Mouse (Mus musculus): Measurements from ENCODE around the gene Got1. TPM values are rescaled to one million over a fixed set of nuclear protein-coding genes. Genes with fewer than 3 reads are reported as not detected.
"Not testable (repeated sequence)": the region's sequence is repeated elsewhere in the genome, so short reads cannot be mapped to it uniquely, and the experiment has no call there.

Gene Got1
- polyA plus RNA-seq, 1 experiment from 2014 or later: 75.4 TPM

- no peak overlapping the region for H3K9ac ChIP-seq
- ATAC-seq (ENCODE audit: low FRiP score): no peak
- H3K27ac ChIP-seq: no peak overlapping the region
- 85% methylated on average over 10 of the region's 10 CpGs for WGBS
- H3K4me3 ChIP-seq: no peak overlapping the region
- peaks cover 39% of the 10 kb centered on the region for H3K4me1 ChIP-seq (replicated peaks)
- H3K9me3 ChIP-seq: no peaks in the 10 kb centered on the region
- H3K27me3 ChIP-seq: no peaks in the 10 kb centered on the region
- peaks cover 12% of the 10 kb centered on the region for H3K36me3 ChIP-seq
- H3K4me2 ChIP-seq: no peak overlapping the region
These were observed 5.2 kb downstream of the Got1 start for GRCm38 (mm10) chr19:43519226-43519625.

DNA sequence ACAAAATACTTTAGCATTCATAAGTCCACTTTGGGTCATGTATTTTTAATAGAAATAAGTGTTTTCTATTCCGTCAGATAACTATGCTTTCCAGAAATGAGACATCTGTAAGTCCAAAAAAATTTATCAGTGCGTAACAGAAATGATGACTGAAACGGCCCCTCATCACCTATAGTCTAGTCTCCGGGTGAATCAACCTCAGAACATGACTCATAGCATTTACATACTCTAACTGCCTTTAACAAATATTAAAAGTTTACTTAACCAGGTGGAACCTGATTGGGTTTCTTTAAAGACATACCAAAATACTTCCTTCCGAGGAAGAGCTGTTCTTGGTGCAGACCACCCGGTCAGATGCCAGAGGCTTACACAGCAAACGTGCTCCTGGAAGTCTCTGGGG lies 6.1 kb downstream of the Got1 start:
- H3K36me3 ChIP-seq: peaks cover 17% of the 10 kb centered on the region
- no peak for ATAC-seq (ENCODE audit: low FRiP score)
- peaks cover 30% of the 10 kb centered on the region for H3K4me1 ChIP-seq (replicated peaks)
- no peak overlapping the region for H3K27ac ChIP-seq
- H3K4me3 ChIP-seq: no peak overlapping the region
- no peak overlapping the region for H3K4me2 ChIP-seq
- 89% methylated on average over 7 of the region's 7 CpGs for WGBS
- H3K27me3 ChIP-seq: no peaks in the 10 kb centered on the region
- H3K9ac ChIP-seq: no peak overlapping the region
- no peaks in the 10 kb centered on the region for H3K9me3 ChIP-seq

DNA sequence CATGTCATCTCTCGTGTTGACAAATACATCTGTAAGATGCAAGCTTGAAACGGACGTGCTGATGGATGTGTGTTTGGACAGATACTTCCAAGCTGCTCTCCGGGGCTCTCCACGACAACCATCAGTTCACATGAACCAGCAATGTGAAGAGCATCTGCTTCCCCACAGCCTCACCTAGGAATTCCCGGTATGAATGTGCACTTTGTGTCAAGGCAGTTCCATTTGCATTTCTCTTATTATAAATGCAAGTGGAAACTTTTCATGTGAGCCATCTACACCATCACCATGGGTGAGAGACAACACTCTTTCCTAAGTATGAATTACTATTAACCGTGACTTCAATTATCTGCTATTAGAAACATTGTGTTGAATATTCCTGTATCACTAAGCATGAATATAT lies 6.6 kb downstream of the Got1 start:
- Histone ChIP-seq H3K27ac (no peak overlapping the region), H3K9me3 (no peaks in the 10 kb centered on the region), H3K4me1 (replicated peaks) (peaks cover 25% of the 10 kb centered on the region), H3K9ac (no peak overlapping the region), H3K27me3 (no peaks in the 10 kb centered on the region), H3K4me2 (no peak overlapping the region), H3K4me3 (no peak overlapping the region), H3K36me3 (peaks cover 18% of the 10 kb centered on the region)
- 65% methylated on average over 7 of the region's 7 CpGs for WGBS
- ATAC-seq (ENCODE audit: low FRiP score): no peak

DNA sequence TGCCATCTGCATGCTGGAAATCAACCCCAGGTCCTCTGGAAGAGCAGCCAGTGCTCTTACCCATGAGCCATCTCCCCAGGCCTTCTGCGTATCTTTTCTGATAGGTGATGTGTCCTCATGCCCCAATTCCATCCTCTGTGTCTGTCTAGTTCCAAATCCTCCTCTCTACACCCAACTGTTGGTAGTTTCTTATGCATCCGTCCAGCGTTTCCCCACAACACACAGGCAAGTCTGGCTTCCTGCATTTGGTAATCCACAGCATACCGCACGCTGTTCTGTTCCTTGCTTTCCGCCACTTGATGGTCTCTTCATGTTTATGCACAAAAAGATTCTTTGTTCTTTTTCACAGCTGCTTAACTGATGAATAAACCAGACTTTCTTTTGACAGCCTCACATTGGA lies 7.1 kb downstream of the Got1 start:
- WGBS: 66% methylated on average over 6 of the region's 6 CpGs
- H3K9me3 ChIP-seq: no peaks in the 10 kb centered on the region
- no peak overlapping the region for H3K4me3 ChIP-seq
- no peak overlapping the region for H3K4me2 ChIP-seq
- peaks cover 20% of the 10 kb centered on the region for H3K4me1 ChIP-seq (replicated peaks)
- no peaks in the 10 kb centered on the region for H3K27me3 ChIP-seq
- peaks cover 23% of the 10 kb centered on the region for H3K36me3 ChIP-seq
- H3K27ac ChIP-seq: no peak overlapping the region
- no peak for ATAC-seq (ENCODE audit: low FRiP score)
- no peak overlapping the region for H3K9ac ChIP-seq

DNA sequence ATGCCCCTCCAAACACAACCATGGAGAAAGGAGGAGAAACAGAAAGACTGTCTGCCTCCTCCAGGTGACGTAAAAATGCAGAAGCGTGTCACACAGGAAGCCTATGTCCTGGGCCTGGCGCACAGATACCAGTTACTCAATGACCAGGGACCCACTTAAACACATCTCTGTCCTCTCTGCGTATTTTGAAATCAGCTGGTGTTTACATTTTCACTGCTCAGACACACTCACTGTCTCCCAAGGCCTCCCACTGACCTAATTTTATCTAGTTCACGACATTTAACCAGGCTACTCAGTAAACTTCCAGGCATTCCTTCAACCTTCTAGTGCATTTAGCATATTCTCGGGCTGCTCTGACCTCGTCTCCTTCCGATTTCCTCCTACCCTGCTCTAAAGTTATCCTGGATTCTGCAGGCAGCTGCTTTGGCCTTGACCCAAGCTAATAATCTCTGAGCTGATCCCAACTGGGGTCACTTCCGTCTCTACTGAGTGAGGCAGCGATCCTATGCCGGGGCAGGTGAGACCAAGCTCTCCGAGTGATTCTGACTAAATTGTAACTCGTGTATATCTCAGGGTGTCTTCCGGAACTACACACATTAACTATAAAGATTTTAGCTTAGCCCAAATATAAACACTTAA lies 7.9 kb downstream of the Got1 start:
- Histone ChIP-seq H3K36me3 (peaks cover 27% of the 10 kb centered on the region), H3K27me3 (no peaks in the 10 kb centered on the region), H3K4me2 (no peak overlapping the region), H3K4me3 (no peak overlapping the region), H3K9ac (no peak overlapping the region), H3K4me1 (replicated peaks) (peaks cover 12% of the 10 kb centered on the region), H3K9me3 (no peaks in the 10 kb centered on the region), H3K27ac (no peak overlapping the region)
- ATAC-seq (ENCODE audit: low FRiP score): no peak
- WGBS: 92% methylated on average over 14 of the region's 14 CpGs

DNA sequence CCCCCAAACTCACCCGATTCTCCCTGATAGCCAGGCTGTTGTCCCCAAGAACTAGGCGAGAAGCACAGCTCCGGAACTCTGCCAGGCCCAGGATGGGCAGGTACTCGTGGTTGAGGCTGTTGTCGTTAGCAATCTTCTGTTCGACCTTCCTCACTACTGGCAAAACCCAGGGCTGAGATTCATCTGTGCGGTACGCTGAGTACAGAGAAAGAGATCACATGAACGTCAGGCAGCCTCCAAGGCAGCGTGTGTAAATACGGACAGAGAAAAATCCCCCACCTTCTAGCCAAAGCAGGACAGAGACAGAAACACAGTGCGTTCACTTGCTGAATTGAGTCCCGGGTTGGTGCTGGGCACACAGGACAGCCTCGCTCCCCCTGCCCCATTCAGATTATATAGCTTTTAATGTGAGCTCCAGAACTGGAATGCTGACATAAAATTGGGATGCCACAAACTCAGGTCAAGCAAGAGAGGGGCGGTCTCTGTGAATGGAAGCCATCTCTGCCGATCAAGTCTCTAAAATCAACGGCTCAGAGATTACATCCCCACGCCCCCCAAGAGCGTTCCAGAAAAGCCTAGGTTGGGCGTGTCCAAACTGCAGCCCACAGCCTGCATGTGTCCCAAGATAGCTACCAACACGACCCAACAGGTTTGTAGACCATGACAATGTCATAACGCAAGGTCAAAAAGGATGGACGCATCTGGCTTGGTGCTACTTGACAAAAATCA lies 8.6 kb downstream of the Got1 start:
- no peak for ATAC-seq (ENCODE audit: low FRiP score)
- Histone ChIP-seq H3K9me3 (no peaks in the 10 kb centered on the region), H3K9ac (no peak overlapping the region), H3K4me2 (no peak overlapping the region), H3K36me3 (peaks cover 34% of the 10 kb centered on the region), H3K27ac (no peak overlapping the region), H3K27me3 (no peaks in the 10 kb centered on the region), H3K4me1 (replicated peaks) (peaks cover 5% of the 10 kb centered on the region), H3K4me3 (no peak overlapping the region)
- 97% methylated on average over 23 of the region's 23 CpGs for WGBS

GRCm38 (mm10) chr19:43513874-43514273 lies 10.5 kb downstream of the Got1 start:
- ATAC-seq (ENCODE audit: low FRiP score): no peak
- H3K4me2 ChIP-seq: no peak overlapping the region
- no peak overlapping the region for H3K4me3 ChIP-seq
- H3K4me1 ChIP-seq (replicated peaks): no peaks in the 10 kb centered on the region; the same call in 1 of the 2 replicates
- WGBS: 93% methylated on average over 8 of the region's 8 CpGs
- H3K9me3 ChIP-seq: no peaks in the 10 kb centered on the region
- peaks cover 51% of the 10 kb centered on the region for H3K36me3 ChIP-seq
- no peak overlapping the region for H3K9ac ChIP-seq
- no peak overlapping the region for H3K27ac ChIP-seq
- H3K27me3 ChIP-seq: no peaks in the 10 kb centered on the region

- Histone ChIP-seq H3K4me3 (no peak overlapping the region), H3K36me3 (peaks cover 65% of the 10 kb centered on the region), H3K27me3 (no peaks in the 10 kb centered on the region), H3K4me2 (no peak overlapping the region), H3K27ac (no peak overlapping the region), H3K9ac (no peak overlapping the region), H3K9me3 (no peaks in the 10 kb centered on the region), H3K4me1 (replicated peaks) (no peaks in the 10 kb centered on the region)
- ATAC-seq (ENCODE audit: low FRiP score): no peak
- WGBS: 88% methylated on average over 22 of the region's 22 CpGs
These were observed 12.5 kb downstream of the Got1 start for GRCm38 (mm10) chr19:43511621-43512620.

GRCm38 (mm10) chr19:43510436-43511220 lies 13.8 kb downstream of the Got1 start:
- ATAC-seq (ENCODE audit: low FRiP score): no peak
- H3K4me2 ChIP-seq: no peak overlapping the region
- H3K9ac ChIP-seq: no peak overlapping the region
- whole genome bisulfite sequencing: 93% methylated on average over 14 of the region's 14 CpGs
- no peaks in the 10 kb centered on the region for H3K9me3 ChIP-seq
- no peak overlapping the region for H3K27ac ChIP-seq
- no peak overlapping the region for H3K4me3 ChIP-seq
- no peaks in the 10 kb centered on the region for H3K4me1 ChIP-seq (replicated peaks)
- H3K27me3 ChIP-seq: no peaks in the 10 kb centered on the region
- peaks cover 73% of the 10 kb centered on the region for H3K36me3 ChIP-seq

GRCm38 (mm10) chr19:43505441-43505840 lies 19.0 kb downstream of the Got1 start:
- H3K36me3 ChIP-seq: peaks cover 80% of the 10 kb centered on the region
- ATAC-seq (ENCODE audit: low FRiP score): no peak
- H3K27me3 ChIP-seq: no peaks in the 10 kb centered on the region
- H3K4me2 ChIP-seq: no peak overlapping the region
- no peak overlapping the region for H3K27ac ChIP-seq
- H3K4me3 ChIP-seq: no peak overlapping the region
- no peaks in the 10 kb centered on the region for H3K9me3 ChIP-seq
- H3K9ac ChIP-seq: no peak overlapping the region
- WGBS: 93% methylated on average over 12 of the region's 12 CpGs
- no peaks in the 10 kb centered on the region for H3K4me1 ChIP-seq (replicated peaks)

- not testable (repeated sequence) for H3K4me3 ChIP-seq; H3K4me1 ChIP-seq (replicated peaks); H3K27ac ChIP-seq; H3K9ac ChIP-seq; H3K9me3 ChIP-seq; H3K27me3 ChIP-seq; ATAC-seq (ENCODE audit: low FRiP score); H3K4me2 ChIP-seq
- WGBS: 93% methylated on average over 8 of the region's 9 CpGs
- H3K36me3 ChIP-seq: peaks cover 81% of the 10 kb centered on the region
These were observed 20.8 kb downstream of the Got1 start for GRCm38 (mm10) chr19:43503593-43503992.

DNA sequence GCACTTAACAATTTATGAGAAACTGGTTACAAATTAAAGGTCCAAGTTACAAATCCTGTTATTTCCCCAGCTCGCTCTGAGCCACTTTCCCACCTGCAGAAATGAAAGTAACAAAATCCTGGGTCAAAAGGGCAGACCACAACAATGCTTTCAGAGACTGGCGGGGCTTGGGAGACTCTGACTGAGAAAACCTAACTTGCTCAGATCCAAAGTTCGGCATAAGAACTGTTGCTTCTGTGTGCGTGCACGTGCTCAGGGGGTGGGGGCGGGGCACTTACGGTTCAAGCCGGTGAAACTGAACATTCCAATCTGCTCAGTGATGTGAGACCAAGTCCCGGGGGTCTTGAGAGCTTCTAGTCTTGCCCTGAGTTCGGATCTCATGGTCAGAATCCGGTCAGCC lies 21.8 kb downstream of the Got1 start:
- H3K36me3 ChIP-seq: peaks cover 78% of the 10 kb centered on the region

More for the DNA sequence above, 21.8 kb downstream of the Got1 start:
- no peak overlapping the region for H3K9ac ChIP-seq
- H3K4me3 ChIP-seq: no peak overlapping the region
- no peaks in the 10 kb centered on the region for H3K4me1 ChIP-seq (replicated peaks)
- no peaks in the 10 kb centered on the region for H3K27me3 ChIP-seq
- no peak overlapping the region for H3K27ac ChIP-seq
- ATAC-seq (ENCODE audit: low FRiP score): no peak
- WGBS: 86% methylated on average over 11 of the region's 11 CpGs
- no peak overlapping the region for H3K4me2 ChIP-seq
- H3K9me3 ChIP-seq: no peaks in the 10 kb centered on the region

Data from hindbrain, embryonic 13.5 days (tissue).